Mouse (Mus musculus) lung, embryonic 16.5 days (tissue): ENCODE data around the gene Cfd. TPM values are rescaled to one million over a fixed set of nuclear protein-coding genes. Genes with fewer than 3 reads are reported as not detected.
A peak's percentile ranks its signal among the peaks of the same experiment; 100 is the strongest.

Experiments
- ATAC-seq: fragments of 200-750 bp; cut with Nextera tagmentation; 2 replicates; pipeline ENCODE4 v1.8.0; 2017; ENCODE audit warnings: low read depth, mild to moderate bottlenecking, moderate library complexity
- H3K27ac ChIP-seq: fragments of 300-500 bp; sonication (generic); 2 replicates; pipeline ENCODE4 v1.5.1; 2014; ENCODE audit warnings: mild to moderate bottlenecking, control low read depth, low read length
- H3K27me3 ChIP-seq: fragments of 300-500 bp; sonication (generic); 2 replicates; pipeline ENCODE4 v1.6.1; 2014; ENCODE audit warnings: low read depth, low read length, mixed read lengths; ENCODE audit not compliant: control insufficient read depth, insufficient read depth
- H3K36me3 ChIP-seq: fragments of 300-500 bp; sonication (generic); 2 replicates; pipeline ENCODE4 v1.6.1; 2014; ENCODE audit warnings: low read length; ENCODE audit not compliant: control insufficient read depth, insufficient read depth
- H3K4me1 ChIP-seq: fragments of 300-500 bp; sonication (generic); replicated peaks from 2 replicates; pipeline ENCODE4 v1.6.1; 2014; ENCODE audit warnings: low read length, mixed read lengths; ENCODE audit not compliant: control insufficient read depth, insufficient read depth
- H3K4me2 ChIP-seq: fragments of 300-500 bp; sonication (generic); 2 replicates; pipeline ENCODE4 v1.6.1; 2014; ENCODE audit warnings: low read depth, low read length, control low read depth
- H3K4me3 ChIP-seq: fragments of 300-500 bp; sonication (generic); 2 replicates; pipeline ENCODE4 v1.5.1; 2014; ENCODE audit warnings: mild to moderate bottlenecking, low read length, control low read depth
- H3K9ac ChIP-seq: fragments of 300-500 bp; sonication (generic); 2 replicates; pipeline ENCODE4 v1.6.1; 2014; ENCODE audit warnings: low read length, control low read depth
- H3K9me3 ChIP-seq: fragments of 300-500 bp; sonication (generic); 2 replicates; pipeline ENCODE4 v1.6.1; 2016; ENCODE audit warnings: low read length; ENCODE audit not compliant: control insufficient read depth
- WGBS: fragments of 180-500 bp; shearing (Covaris S2); extraction: QIAGEN DNeasy Blood & Tissue Kit; methylation state at CpG from one replicate; pipeline ENCODE4 v1.1.7; 2014; 5-methylcytosine and 5-hydroxymethylcytosine counted together
- polyA plus RNA-seq: library from polyadenylated mRNA; unstranded; fragments of >200 nt; fragmentation: Nextera tagmentation; extraction: Ambion mirVana; gene quantifications from 2 replicates; pipeline ENCODE4 v1.2.1, GENCODE M21; 2015

Gene Cfd
- polyA plus RNA-seq, 1 experiment from 2014 or later, result not detected

DNA sequence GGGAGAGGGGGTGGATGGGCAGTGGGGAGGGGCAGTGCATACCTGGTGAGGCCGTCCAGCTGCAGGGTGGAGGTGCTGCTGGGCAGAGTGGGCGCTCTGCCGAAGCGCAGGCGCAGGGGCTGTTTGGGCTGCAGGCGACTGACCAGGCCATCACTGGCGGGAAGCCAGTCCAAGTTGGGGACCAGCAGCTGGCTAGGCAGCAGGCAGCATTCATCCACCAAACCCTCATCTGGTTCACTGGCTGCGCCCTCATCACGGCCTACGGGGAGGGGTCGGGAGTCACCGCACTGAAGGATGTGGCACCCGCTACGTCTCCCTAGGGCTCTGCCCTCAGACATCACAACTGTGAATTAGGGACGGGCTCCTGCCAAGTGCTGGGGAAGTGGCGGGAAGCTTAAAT, 5.7 kb downstream of the Cfd start:
- Histone ChIP-seq H3K4me1 (peaks cover 9% of the 10 kb centered on the region; the same call in 1 of the 2 replicates), H3K9ac (no peak overlapping the region), H3K27me3 (no peaks in the 10 kb centered on the region), H3K36me3 (peaks cover 16% of the 10 kb centered on the region), H3K9me3 (no peaks in the 10 kb centered on the region), H3K4me2 (no peak overlapping the region), H3K27ac (no peak overlapping the region), H3K4me3 (no peak overlapping the region)
- no peak for ATAC-seq
- WGBS, result 85% methylated on average over 16 of the region's 16 CpGs

DNA sequence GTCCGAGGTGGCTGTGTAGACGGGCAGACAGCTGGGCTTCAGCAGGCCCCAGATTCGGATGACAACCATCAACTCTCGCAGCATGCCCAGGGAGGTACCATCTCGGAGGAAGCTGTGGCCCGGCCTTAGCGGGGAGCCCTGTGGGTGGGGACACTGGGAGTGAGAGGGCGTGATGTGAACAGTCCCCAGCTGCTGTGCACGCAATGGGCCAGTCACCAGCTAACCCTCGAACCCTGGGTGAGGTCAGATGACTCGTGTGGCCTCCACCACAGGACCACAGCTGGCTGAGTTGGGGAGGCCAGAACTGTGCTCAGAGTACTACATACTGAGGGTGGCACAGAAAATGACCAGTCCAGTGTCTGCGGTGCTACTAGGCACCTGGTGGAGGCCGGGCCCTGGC, 6.2 kb downstream of the Cfd start:
- Histone ChIP-seq H3K4me3 (no peak overlapping the region), H3K27me3 (no peaks in the 10 kb centered on the region), H3K9ac (no peak overlapping the region), H3K36me3 (peaks cover 16% of the 10 kb centered on the region), H3K4me2 (no peak overlapping the region), H3K4me1 (peaks cover 9% of the 10 kb centered on the region; the same call in 1 of the 2 replicates), H3K27ac (no peak overlapping the region), H3K9me3 (no peaks in the 10 kb centered on the region)
- ATAC-seq, result peak; percentile 44
- 68% methylated on average over 13 of the region's 13 CpGs for WGBS

DNA sequence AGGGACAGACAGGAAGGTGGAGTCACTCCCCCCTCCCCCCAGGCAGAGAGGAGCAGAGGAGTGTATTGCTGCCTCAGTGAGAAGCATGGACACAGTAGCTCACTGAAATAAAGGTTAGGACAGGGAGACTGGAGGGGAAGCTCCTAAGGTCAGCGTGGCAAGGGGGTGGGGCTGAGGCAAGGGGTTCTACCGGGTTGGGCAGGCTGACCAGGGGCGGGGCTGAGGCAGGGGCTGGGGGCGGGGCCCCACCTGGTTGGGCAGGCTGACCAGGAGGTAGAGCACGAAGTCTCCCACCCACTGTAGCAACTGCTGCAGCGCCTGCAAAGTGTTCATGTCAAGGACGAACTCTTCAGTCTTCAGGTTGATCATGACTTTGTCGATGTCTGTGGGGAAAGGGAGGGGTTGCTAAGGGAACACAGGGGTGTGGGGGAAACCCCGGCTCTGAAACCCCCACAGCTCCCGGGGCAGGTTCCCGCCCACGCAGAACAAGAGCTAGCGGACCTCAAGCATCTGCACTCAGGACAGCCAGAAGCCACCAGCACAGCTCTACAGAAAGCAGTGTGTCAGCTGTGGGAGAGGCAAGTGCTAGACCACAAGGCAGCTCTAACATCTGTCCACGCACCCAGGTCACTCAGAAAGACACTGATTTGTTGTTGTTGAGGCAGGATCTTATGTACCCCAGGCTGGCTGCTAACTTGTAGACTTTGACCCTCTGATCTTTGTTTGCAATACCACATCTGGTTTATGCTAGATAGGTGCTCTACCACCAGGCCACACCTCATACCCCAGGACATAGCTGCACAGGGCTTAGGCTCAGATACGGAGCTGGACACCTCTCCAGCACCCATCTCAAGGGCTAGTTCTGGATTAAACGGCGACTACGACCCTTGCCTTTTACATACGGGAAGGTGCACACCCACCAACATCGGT, 6.9 kb downstream of the Cfd start:
- Histone ChIP-seq H3K4me1 (peaks cover 9% of the 10 kb centered on the region; the same call in 1 of the 2 replicates), H3K27ac (no peak overlapping the region), H3K36me3 (peaks cover 20% of the 10 kb centered on the region), H3K27me3 (no peaks in the 10 kb centered on the region), H3K9ac (no peak overlapping the region), H3K4me2 (no peak overlapping the region), H3K4me3 (no peak overlapping the region), H3K9me3 (no peaks in the 10 kb centered on the region)
- ATAC-seq, result no peak
- WGBS, result 51% methylated on average over 20 of the region's 20 CpGs

DNA sequence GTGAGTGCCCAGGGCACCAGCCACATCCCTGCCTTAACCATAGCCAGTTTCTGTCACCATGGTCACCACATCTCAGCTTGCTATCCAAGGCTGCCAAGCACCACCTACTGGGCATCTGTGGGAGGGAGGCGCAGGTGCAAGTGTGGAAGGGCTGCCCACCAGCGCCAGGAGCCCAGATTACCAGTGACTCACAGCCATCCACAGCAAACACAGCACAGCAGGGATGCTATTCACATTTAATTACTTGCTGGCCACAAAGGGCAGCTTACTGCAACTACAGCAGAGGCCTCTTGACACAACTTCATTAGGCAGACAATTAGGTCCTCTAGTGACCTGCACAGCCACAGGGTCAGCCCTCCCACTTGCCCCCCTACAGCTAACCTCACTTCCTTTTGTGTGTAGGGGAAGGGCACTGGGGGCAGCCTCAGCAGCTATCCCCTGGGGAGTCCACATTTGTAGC, 10.3 kb downstream of the Cfd start:
- Histone ChIP-seq H3K4me1 (peaks cover 9% of the 10 kb centered on the region; the same call in 1 of the 2 replicates), H3K9me3 (no peaks in the 10 kb centered on the region), H3K27ac (no peak overlapping the region), H3K27me3 (no peaks in the 10 kb centered on the region), H3K9ac (no peak overlapping the region), H3K4me3 (no peak overlapping the region), H3K36me3 (peaks cover 37% of the 10 kb centered on the region), H3K4me2 (no peak overlapping the region)
- ATAC-seq, result no peak
- 84% methylated on average over 2 of the region's 2 CpGs for WGBS

DNA sequence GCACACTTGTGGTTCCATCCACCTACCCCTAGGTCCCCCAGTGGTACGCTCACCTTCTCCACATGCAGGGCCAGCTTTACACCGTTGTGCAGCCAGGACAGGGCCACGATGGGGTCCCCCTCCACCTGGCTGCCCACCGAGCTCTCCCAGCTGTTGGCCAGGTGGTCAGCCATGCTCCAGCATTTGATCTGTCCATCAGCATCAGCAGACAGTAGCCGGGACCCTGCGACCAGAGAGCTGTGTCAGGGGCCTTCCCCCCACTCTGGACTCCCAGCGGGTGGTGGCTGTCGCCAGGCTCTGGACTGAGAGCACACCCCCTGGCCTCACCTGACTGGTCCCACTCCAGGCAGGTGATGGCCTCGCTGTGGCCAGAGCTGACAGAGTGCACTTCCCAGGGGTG, 16.1 kb downstream of the Cfd start:
- no peak for ATAC-seq
- Histone ChIP-seq H3K27me3 (no peaks in the 10 kb centered on the region), H3K9ac (no peak overlapping the region), H3K4me3 (no peak overlapping the region), H3K9me3 (no peaks in the 10 kb centered on the region), H3K4me2 (no peak overlapping the region), H3K4me1 (peaks cover 5% of the 10 kb centered on the region; the same call in 1 of the 2 replicates), H3K27ac (no peak overlapping the region), H3K36me3 (peaks cover 41% of the 10 kb centered on the region)
- 89% methylated on average over 9 of the region's 9 CpGs for WGBS

DNA sequence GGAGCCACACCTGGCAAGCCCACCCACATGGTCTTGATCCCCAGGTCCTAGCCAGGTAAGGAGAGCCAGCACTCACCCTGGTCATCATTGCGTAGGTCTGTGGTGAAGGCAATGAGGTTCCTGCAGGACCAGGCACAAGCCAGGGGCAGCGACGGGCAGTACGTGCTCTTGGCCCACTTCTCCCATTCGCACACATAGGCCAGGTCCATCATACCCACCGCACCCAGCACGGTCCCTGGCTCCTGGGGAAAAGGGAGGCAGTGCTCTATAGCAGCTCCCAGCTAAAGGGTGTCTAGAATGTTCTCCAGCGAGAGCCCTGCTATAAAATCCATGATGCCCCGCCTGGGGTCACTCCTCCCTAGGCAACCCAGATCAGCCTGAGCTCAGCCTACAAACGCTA, 16.8 kb downstream of the Cfd start:
- Histone ChIP-seq H3K9ac (no peak overlapping the region), H3K9me3 (no peaks in the 10 kb centered on the region), H3K27me3 (no peaks in the 10 kb centered on the region), H3K27ac (no peak overlapping the region), H3K4me3 (no peak overlapping the region), H3K4me1 (peaks cover 5% of the 10 kb centered on the region; the same call in 1 of the 2 replicates), H3K4me2 (no peak overlapping the region), H3K36me3 (peaks cover 45% of the 10 kb centered on the region)
- 91% methylated on average over 10 of the region's 10 CpGs for WGBS
- ATAC-seq, result no peak

DNA sequence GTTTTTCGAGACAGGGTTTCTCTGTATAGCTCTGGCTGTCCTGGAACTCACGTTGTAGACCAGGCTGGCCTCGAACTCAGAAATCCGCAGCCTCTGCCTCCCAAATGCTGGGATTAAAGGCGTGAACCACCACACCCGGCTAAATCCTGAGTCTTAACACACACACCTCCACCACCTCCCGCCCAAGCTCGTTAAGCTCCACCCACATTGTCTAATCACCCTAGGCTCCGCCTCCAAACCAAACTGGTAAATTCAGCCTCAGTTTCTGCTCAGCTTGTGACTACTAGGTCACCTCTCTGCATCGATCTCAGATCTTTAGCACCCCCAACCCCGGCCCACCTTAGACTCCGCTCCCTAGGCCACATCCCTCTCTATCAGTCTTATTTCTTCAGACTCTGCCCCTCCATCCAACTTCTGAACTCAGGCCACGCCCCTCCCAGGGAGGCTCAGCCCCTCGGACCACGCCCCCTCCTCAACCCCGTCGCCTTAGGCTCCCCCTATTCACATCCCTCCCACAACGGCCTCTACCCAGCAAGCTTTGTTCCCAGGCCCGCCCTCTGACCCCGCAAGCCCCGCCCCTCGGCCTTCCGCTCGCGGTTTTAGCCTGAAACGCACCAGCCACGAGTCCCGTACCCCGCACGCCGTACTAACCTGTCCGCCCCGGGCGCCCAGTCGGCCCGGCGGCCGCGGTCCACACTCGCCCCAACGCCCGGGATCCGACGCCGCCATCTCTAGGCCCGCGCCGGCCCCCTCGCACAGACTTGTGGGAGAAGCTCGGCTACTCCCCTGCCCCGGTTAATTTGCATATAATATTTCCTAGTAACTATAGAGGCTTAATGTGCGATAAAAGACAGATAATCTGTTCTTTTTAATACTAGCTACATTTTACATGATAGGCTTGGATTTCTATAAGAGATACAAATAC, 17.8 kb downstream of the Cfd start, which contains the start of gene Med16:
Gene Med16 (minus strand): TSS at position 757 of the 925 bp plus-strand sequence.
- Histone ChIP-seq H3K4me3 (peak within 1 kb of the TSS; percentile 85), H3K27ac (peak within 1 kb of the TSS; percentile 97), H3K9ac (peak within 1 kb of the TSS; percentile 97), H3K27me3 (no peaks in the 10 kb centered on the region), H3K4me1 (peaks cover 5% of the 10 kb centered on the region; the same call in 1 of the 2 replicates), H3K36me3 (peaks cover 41% of the 10 kb centered on the region), H3K4me2 (peak within 1 kb of the TSS; percentile 58), H3K9me3 (no peaks in the 10 kb centered on the region)
- peak; percentile 98 for ATAC-seq
- 2% methylated on average over 52 of the region's 52 CpGs for WGBS

DNA sequence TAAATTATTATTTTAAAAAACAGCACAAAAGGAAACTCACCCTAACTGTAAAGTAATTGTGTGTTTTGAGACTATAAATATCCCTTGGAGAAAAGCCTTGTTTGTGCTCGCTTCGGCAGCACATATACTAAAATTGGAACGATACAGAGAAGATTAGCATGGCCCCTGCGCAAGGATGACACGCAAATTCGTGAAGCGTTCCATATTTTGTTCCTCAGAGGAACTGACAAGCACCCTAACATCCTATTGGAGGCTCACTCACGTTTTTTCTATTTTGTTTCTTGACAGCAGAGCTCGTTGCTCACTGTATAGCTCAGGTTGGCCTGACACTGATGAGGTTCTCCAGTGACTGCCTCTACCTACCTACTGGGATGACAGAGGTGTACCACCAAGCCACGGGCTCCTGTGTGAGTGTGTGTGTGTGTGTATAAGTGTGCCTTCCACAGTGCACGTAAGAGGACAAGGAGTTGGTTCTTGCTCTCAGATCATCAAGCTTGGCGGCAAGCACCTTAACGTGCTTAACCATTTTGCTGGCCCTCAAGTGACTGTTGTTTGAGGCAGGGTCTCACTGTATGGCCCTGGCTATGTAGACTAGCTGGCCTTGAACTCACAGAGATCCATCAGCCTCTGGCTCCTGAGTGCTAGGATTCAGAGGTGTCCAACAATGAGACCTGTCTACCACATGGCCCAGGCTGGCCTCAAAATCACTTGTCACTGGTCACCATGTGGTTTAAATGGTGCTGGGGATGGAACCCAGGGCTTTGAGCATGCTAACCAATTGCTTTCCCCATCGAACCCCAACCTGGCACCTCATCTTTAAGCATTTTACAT, 18.7 kb downstream of the Cfd start:
- Histone ChIP-seq H3K36me3 (peaks cover 37% of the 10 kb centered on the region), H3K4me3 (peak overlapping the region; percentile 9; the same call in 1 of the 2 replicates), H3K9ac (peak overlapping the region; percentile 11; the same call in 1 of the 2 replicates), H3K9me3 (no peaks in the 10 kb centered on the region), H3K4me1 (peaks cover 6% of the 10 kb centered on the region), H3K27me3 (no peaks in the 10 kb centered on the region), H3K27ac (peak overlapping the region; percentile 50), H3K4me2 (peak overlapping the region; percentile 39)
- 20% methylated on average over 14 of the region's 14 CpGs for WGBS
- ATAC-seq, result peak; percentile 62
